Mouse (Mus musculus): ENCODE data around the gene Extl1. TPM values are rescaled to one million over a fixed set of nuclear protein-coding genes. Genes with fewer than 3 reads are reported as not detected.

Extl1 gene
- total RNA-seq (2023), result 1.5 to 2.0 TPM (median 1.7 TPM) in 4 replicates

GRCm38 (mm10) chr4:134383750-134384149 is at the start of gene Extl1:
Gene Extl1 (minus strand): TSS chr4:134383850.

DNA sequence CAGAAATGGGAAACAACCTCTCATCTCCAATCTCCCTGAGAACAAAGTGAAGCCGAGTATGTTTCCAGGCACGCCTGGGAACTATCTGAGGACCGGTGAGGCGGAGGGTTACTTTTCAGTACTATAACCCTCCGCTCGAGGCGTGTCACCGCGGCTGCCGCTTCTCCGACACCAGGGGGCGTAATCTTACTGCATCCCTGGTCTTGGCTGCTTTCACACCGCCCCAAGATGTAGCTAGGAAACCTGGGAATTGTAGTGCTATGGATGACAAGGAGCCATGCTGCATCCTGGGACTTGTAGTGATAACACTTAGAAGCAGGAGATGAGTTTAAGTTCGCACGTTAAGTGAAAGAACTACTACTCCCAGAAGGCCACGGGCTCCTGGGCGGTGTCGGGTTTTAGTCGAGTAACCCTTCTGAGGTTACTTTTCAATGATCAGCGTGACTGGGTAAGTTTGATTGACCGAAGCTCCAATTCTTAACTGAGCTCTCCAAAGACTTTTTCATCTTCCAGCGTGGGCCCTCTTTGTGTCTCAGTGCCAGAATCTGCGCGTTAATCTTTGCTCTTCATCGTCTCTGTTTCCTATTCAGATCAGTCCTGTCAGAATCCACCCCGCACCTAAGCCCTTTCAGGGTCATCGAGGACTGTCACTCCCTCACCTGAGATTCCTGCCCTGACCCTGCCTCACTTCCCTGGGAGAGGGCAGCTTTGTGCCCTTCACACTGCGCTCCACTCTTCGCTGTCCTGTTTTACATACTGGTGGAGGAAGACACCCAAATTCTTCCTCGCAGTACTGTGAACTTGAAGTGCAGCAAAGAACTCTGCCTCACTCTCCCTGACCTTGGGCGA is 12.6 kb upstream of the Extl1 start, which contains the start of gene Pafah2:
Pafah2 (plus strand) TSS at position 344 of the 849 bp plus-strand sequence.

GRCm38 (mm10) chr4:134343071-134344031 is 40.3 kb downstream of the Extl1 start, which contains the start of gene Slc30a2:
Gene Slc30a2 (plus strand): TSS chr4:134343181.

DNA sequence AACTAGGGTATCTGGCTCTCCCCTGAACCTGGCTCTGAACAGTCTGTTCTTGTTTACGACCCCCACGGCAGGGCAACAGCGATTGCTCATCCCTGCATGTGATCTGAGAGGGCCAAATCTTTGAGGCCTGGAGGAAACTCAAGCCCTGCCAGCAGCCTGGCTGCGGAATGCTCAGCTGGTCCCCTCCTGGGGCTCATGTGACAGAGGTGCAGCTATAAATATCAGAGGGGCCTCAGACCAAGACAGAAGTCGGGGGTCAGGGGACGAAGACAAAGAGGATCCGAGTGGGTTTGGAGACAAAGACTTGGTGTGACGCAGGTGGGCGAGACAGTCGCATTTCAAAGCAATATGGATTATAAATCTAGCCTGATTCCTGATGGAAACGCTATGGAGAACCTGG is 68.8 kb downstream of the Extl1 start, which contains the start of gene Trim63:
Trim63 (plus strand) TSS at position 245 of the 400 bp plus-strand sequence.

Other genes with a start within 250 kb of the Extl1 start
- 18.4 to 30.3 TPM (median 22.9 TPM) in 4 replicates for gene Cep85, start 196.7 kb downstream of the Extl1 start, total RNA-seq (2023)
- not detected in 4 replicates for gene Gm7534, start 180.8 kb downstream of the Extl1 start, total RNA-seq (2023)
- gene Catsper4, start 156.5 kb downstream of the Extl1 start, total RNA-seq (2023), result not detected in 4 replicates
- 0.69 TPM in 1 of 4 replicates, not detected in the others for gene Cnksr1, start 145.5 kb downstream of the Extl1 start, total RNA-seq (2023)
- gene E130218I03Rik, start 140.2 kb downstream of the Extl1 start, total RNA-seq (2023), result not detected in 4 replicates
- 25.1 to 28.5 TPM (median 27.5 TPM) in 4 replicates for gene Zfp593, start 138.3 kb downstream of the Extl1 start, total RNA-seq (2023)
- not detected in 4 replicates for gene Gm30191, start 136.9 kb downstream of the Extl1 start, total RNA-seq (2023)
- not detected in 4 replicates for gene Grrp1, start 129.7 kb downstream of the Extl1 start, total RNA-seq (2023)
- 9.3 to 13.0 TPM (median 11.1 TPM) in 4 replicates for gene Pdik1l, start 96.0 kb downstream of the Extl1 start, total RNA-seq (2023)
- not detected in 4 replicates for gene Trim63, start 68.7 kb downstream of the Extl1 start, total RNA-seq (2023)
- not detected in 4 replicates for gene Slc30a2, start 40.7 kb downstream of the Extl1 start, total RNA-seq (2023)
- gene Pafah2, start 12.5 kb upstream of the Extl1 start, total RNA-seq (2023), result 1.4 to 3.0 TPM (median 2.1 TPM) in 4 replicates
- gene Stmn1, start 84.5 kb upstream of the Extl1 start, total RNA-seq (2023), result 29.6 to 39.7 TPM (median 33.1 TPM) in 4 replicates
- 1.9 to 3.9 TPM (median 2.9 TPM) in 4 replicates for gene Paqr7, start 112.8 kb upstream of the Extl1 start, total RNA-seq (2023)
- not detected in 4 replicates for gene Aunip, start 127.1 kb upstream of the Extl1 start, total RNA-seq (2023)
- 41.8 to 47.0 TPM (median 46.7 TPM) in 4 replicates for gene Mtfr1l, start 151.5 kb upstream of the Extl1 start, total RNA-seq (2023)
- 0.54 to 3.4 TPM (median 1.6 TPM) in 4 replicates for gene Selenon, start 168.3 kb upstream of the Extl1 start, total RNA-seq (2023)